Mouse (Mus musculus) adrenal gland, postnatal 4 days (tissue): ENCODE measurements around the gene Olfr364-ps1. TPM values are rescaled to one million over a fixed set of nuclear protein-coding genes. Genes with fewer than 3 reads are reported as not detected.

Source experiments
- DNase-seq, 2 experiments: peaks; one replicate each; pipeline ENCODE4 v3.0.0; 2021 to 2022; ENCODE audit warnings: low spot score in 2 of 2, mixed read lengths in 2 of 2
- long read RNA-seq, 2 experiments: library from polyadenylated mRNA; stranded (forward); transcript quantifications; one replicate each; pipeline ENCODE4 v2.0.0; 2021
- total RNA-seq, 2 experiments: library from RNA; stranded (reverse); gene quantifications; 2 replicates each; pipeline ENCODE4 v1.2.3; 2021

The Olfr364-ps1 gene
- not detected for total RNA-seq
- long read RNA-seq, experiment 1, result 0 reads
- long read RNA-seq, experiment 2, result 0 reads

- no peak for DNase-seq
Observed at GRCm38 (mm10) chr2:37139022-37139421, at the start of gene Olfr364-ps1. TSS of gene Olfr364-ps1 (plus strand) at chr2:37139322.

- DNase-seq, result no peak
Observed at GRCm38 (mm10) chr2:37117810-37118209, 21.3 kb upstream of the Olfr364-ps1 start, which contains the start of gene Olfr362. TSS of gene Olfr362 (minus strand) at chr2:37117910.

- DNase-seq, result no peak
Observed at GRCm38 (mm10) chr2:37187898-37188297, 48.8 kb downstream of the Olfr364-ps1 start, which contains the start of gene Olfr365. TSS of gene Olfr365 (plus strand) at chr2:37188198.

Other genes starting within 250 kb of the Olfr364-ps1 start
- not detected for gene Olfr353, start 246.4 kb upstream of the Olfr364-ps1 start, total RNA-seq
- not detected for gene Olfr354, start 233.6 kb upstream of the Olfr364-ps1 start, total RNA-seq
- not detected for gene Olfr355, start 210.4 kb upstream of the Olfr364-ps1 start, total RNA-seq
- not detected for gene Olfr356, start 202.2 kb upstream of the Olfr364-ps1 start, total RNA-seq
- not detected for gene Olfr357, start 145.5 kb upstream of the Olfr364-ps1 start, total RNA-seq
- not detected for gene Olfr358, start 130.0 kb upstream of the Olfr364-ps1 start, total RNA-seq
- gene Olfr360, start 73.6 kb upstream of the Olfr364-ps1 start, total RNA-seq, result not detected
- not detected for gene Olfr361, start 50.0 kb upstream of the Olfr364-ps1 start, total RNA-seq
- gene Olfr362, start 21.4 kb upstream of the Olfr364-ps1 start, total RNA-seq, result not detected
- gene Olfr365, start 48.9 kb downstream of the Olfr364-ps1 start, total RNA-seq, result under 1 TPM in 1 of 2 experiments, not detected in 1; 0.06 TPM
- gene Olfr366, start 72.3 kb downstream of the Olfr364-ps1 start, total RNA-seq, result not detected
- not detected for gene Olfr368, start 187.2 kb downstream of the Olfr364-ps1 start, total RNA-seq
- gene Pdcl, start 220.0 kb downstream of the Olfr364-ps1 start, total RNA-seq, result 10 to 100 TPM; 51.6 to 58.8 TPM